In the genomic region with DNA sequence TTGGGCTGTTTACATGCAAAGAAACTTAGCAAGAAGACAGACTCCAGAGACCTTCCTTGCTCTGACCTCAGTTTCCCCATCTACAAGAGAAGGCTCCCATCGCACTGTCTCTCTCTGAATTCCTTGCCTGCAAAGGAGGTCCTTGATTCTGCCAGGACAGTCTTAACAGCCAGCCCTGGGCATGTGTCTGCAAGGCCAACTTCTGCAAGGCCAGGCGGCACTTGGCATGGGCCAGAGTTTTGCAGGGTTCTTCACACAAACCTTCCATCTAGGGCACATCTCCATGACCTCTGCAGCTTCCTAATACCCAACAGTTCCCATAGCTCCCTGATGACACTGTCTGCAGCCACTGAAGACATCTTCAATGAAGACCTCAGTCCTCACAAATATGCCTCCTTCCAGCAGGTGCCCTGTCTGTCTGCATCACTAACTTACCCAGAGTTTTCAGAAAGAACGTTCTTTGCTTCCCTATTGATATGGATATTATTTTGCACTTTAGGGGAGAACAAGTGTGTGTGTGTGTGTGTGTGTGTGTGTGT, we compare ENCODE assay signal across 16 mouse cellular contexts. TPM values are rescaled to one million over a fixed set of nuclear protein-coding genes. Genes with fewer than 3 reads are reported as not detected.
DNase-seq lines count a peak whose midpoint lies in the region; ATAC-seq and TF ChIP-seq lines count a peak whose summit lies in the region.
"Had no signal": no experiment of that assay in that cellular context is flagged by ENCODE, and none has a peak within 500 bp of the region (broad histone marks: within the 10 kb centered on the region; RNA-seq: fewer than 3 reads in every experiment).

No protein-coding gene starts in this region.

- DNase-seq in adrenal gland, adult (ENCODE audit: inconsistent age in 2 of 2, low spot score in 1 of 2), result peak; percentile 54 to 87
- DNase-seq in adrenal gland, postnatal 4 days (ENCODE audit: low spot score in 2 of 2), result no peak
- peak; percentile 3 for DNase-seq in hindbrain, postnatal 0 days (ENCODE audit: low spot score)
- DNase-seq in hindbrain, embryonic 14.5 days (ENCODE audit: low spot score), result no peak
- DNase-seq in ovary, postnatal 36 days (ENCODE audit: low spot score), result peak; percentile 46
- no peak for DNase-seq in ovary, postnatal 14 days (ENCODE audit: low spot score)
- DNase-seq: gastrocnemius, postnatal 14 days; liver, embryonic 13.5 days had no signal

- no peak overlapping the region for H3K9ac ChIP-seq in hindbrain, postnatal 0 days (replicated peaks; ENCODE audit: low read length)
- no peak overlapping the region for H3K9ac ChIP-seq in hindbrain, embryonic 14.5 days
- H3K9ac ChIP-seq in intestine, embryonic 15.5 days, result no peak overlapping the region
- no peak overlapping the region for H3K9ac ChIP-seq in heart, embryonic 11.5 days (ENCODE audit: low read depth, low read length)
- H3K9ac ChIP-seq: liver, embryonic 13.5 days; neural tube, embryonic 12.5 days had no signal

- WGBS in hindbrain, postnatal 0 days, result 61% methylated on average over 3 of the region's 3 CpGs
- 66% methylated on average over 3 of the region's 3 CpGs for WGBS in hindbrain, embryonic 14.5 days
- WGBS in intestine, embryonic 15.5 days, result 71% methylated on average over 3 of the region's 3 CpGs
- 64% methylated on average over 3 of the region's 3 CpGs for WGBS in heart, embryonic 11.5 days (ENCODE audit: insufficient replicate concordance)

- H3K36me3 ChIP-seq in hindbrain, postnatal 0 days (ENCODE audit: insufficient read depth, low read length), result no peaks in the 10 kb centered on the region
- no peaks in the 10 kb centered on the region for H3K36me3 ChIP-seq in hindbrain, embryonic 14.5 days (replicated peaks; ENCODE audit: control insufficient read depth, insufficient read depth)
- H3K36me3 ChIP-seq in intestine, embryonic 15.5 days, result no peaks in the 10 kb centered on the region
- H3K36me3 ChIP-seq in heart, embryonic 11.5 days (ENCODE audit: control insufficient read depth, insufficient read depth, low read length), result no peaks in the 10 kb centered on the region
- H3K36me3 ChIP-seq: hindbrain, embryonic 13.5 days; liver, embryonic 13.5 days; neural tube, embryonic 12.5 days had no signal

- no peak overlapping the region for H3K4me3 ChIP-seq in hindbrain, postnatal 0 days (ENCODE audit: low read length)
- H3K4me3 ChIP-seq in hindbrain, embryonic 14.5 days (replicated peaks; ENCODE audit: low read length), result no peak overlapping the region
- H3K4me3 ChIP-seq in intestine, embryonic 15.5 days (replicated peaks), result no peak overlapping the region
- H3K4me3 ChIP-seq in heart, embryonic 11.5 days (ENCODE audit: low read depth, low read length), result no peak overlapping the region
- H3K4me3 ChIP-seq: hindbrain, embryonic 13.5 days; liver, embryonic 13.5 days; neural tube, embryonic 12.5 days had no signal

- no peak overlapping the region for H3K27ac ChIP-seq in hindbrain, postnatal 0 days
- no peak overlapping the region for H3K27ac ChIP-seq in hindbrain, embryonic 14.5 days
- H3K27ac ChIP-seq in intestine, embryonic 15.5 days, result no peak overlapping the region
- H3K27ac ChIP-seq in heart, embryonic 11.5 days (ENCODE audit: low read depth, low read length), result no peak overlapping the region
- H3K27ac ChIP-seq: hindbrain, embryonic 13.5 days; liver, embryonic 13.5 days; neural tube, embryonic 12.5 days had no signal

- no peak for ATAC-seq in hindbrain, postnatal 0 days
- ATAC-seq in hindbrain, embryonic 14.5 days (ENCODE audit: low FRiP score), result no peak
- ATAC-seq in intestine, embryonic 15.5 days, result 0 out of 2 replicates have a peak, but pooled peaks have one; percentile 29
- ATAC-seq in heart, embryonic 11.5 days (replicated peaks; ENCODE audit: insufficient number of reproducible peaks, low FRiP score, low TSS enrichment), result no peak

- H3K9me3 ChIP-seq in hindbrain, postnatal 0 days (ENCODE audit: low read length), result no peaks in the 10 kb centered on the region
- no peaks in the 10 kb centered on the region for H3K9me3 ChIP-seq in hindbrain, embryonic 14.5 days (ENCODE audit: control insufficient read depth, low read length)
- no peaks in the 10 kb centered on the region for H3K9me3 ChIP-seq in intestine, embryonic 15.5 days
- no peaks in the 10 kb centered on the region for H3K9me3 ChIP-seq in heart, embryonic 11.5 days (replicated peaks; ENCODE audit: control insufficient read depth, low read length)
- H3K9me3 ChIP-seq: hindbrain, embryonic 13.5 days; liver, embryonic 13.5 days; neural tube, embryonic 12.5 days had no signal

- H3K4me1 ChIP-seq in hindbrain, postnatal 0 days (ENCODE audit: insufficient read depth, low read length), result no peaks in the 10 kb centered on the region
- no peaks in the 10 kb centered on the region; the same call in 1 of the 2 replicates for H3K4me1 ChIP-seq in hindbrain, embryonic 14.5 days (replicated peaks; ENCODE audit: control insufficient read depth, insufficient read depth, low read length)
- 0 out of 2 replicates have a peak, but pooled peaks cover 3% of the 10 kb centered on the region for H3K4me1 ChIP-seq in intestine, embryonic 15.5 days (replicated peaks)
- no peaks in the 10 kb centered on the region for H3K4me1 ChIP-seq in heart, embryonic 11.5 days (ENCODE audit: control insufficient read depth, insufficient read depth, low read length)
- H3K4me1 ChIP-seq: neural tube, embryonic 12.5 days had no signal

- no peaks in the 10 kb centered on the region for H3K27me3 ChIP-seq in hindbrain, postnatal 0 days (ENCODE audit: insufficient read depth, low read length)
- no peaks in the 10 kb centered on the region for H3K27me3 ChIP-seq in hindbrain, embryonic 14.5 days (ENCODE audit: control insufficient read depth, insufficient read depth, low read length)
- H3K27me3 ChIP-seq in intestine, embryonic 15.5 days (replicated peaks), result no peaks in the 10 kb centered on the region
- H3K27me3 ChIP-seq in heart, embryonic 11.5 days (ENCODE audit: control insufficient read depth, insufficient read depth, low read length), result 0 out of 2 replicates have a peak, but pooled peaks cover 2% of the 10 kb centered on the region
- H3K27me3 ChIP-seq: CH12.LX; liver, embryonic 13.5 days; neural tube, embryonic 12.5 days had no signal

- no peak for TF ChIP-seq CTCF in hindbrain, postnatal 0 days (IDR thresholded peaks at IDR 0.05; ENCODE audit: low read depth)

- no peak overlapping the region for H3K4me2 ChIP-seq in hindbrain, postnatal 0 days (ENCODE audit: low read depth, low read length)
- H3K4me2 ChIP-seq in hindbrain, embryonic 14.5 days (replicated peaks), result no peak overlapping the region
- H3K4me2 ChIP-seq in intestine, embryonic 15.5 days (replicated peaks), result no peak overlapping the region
- H3K4me2 ChIP-seq in heart, embryonic 11.5 days, result no peak overlapping the region

RNA-seq across cellular contexts. Expression of a gene that starts 43.7 kb away (rescaled TPM):
- 1 to 10 TPM in 1 of 2 experiments, not detected in 1; 4.7 TPM for total RNA-seq in adrenal gland, postnatal 4 days (2021)
- total RNA-seq in hindbrain, postnatal 0 days (2014; rRNA removed), result 0.04 TPM in 1 of 2 replicates, not detected in the other
- polyA plus RNA-seq in hindbrain, postnatal 0 days (2015; fragmentation: Nextera tagmentation; extraction: Ambion mirVana), result 0.20 and 0.24 TPM in 2 replicates
- 0.20 TPM in 1 of 2 replicates, not detected in the other for polyA plus RNA-seq in hindbrain, embryonic 14.5 days (2014; fragmentation: Nextera tagmentation; extraction: Ambion mirVana)
- polyA plus RNA-seq in intestine, embryonic 15.5 days (2015; fragmentation: Nextera tagmentation; extraction: Ambion mirVana), result 19.2 and 23.1 TPM in 2 replicates
- 0.33 TPM in 1 of 2 replicates, not detected in the other for polyA plus RNA-seq in heart, embryonic 11.5 days (2014; fragmentation: Nextera tagmentation; extraction: Ambion mirVana)
- total RNA-seq: gastrocnemius, postnatal 14 days; layer of hippocampus, adult 18-20 months had no signal
- polyA plus RNA-seq: heart, postnatal 0 days; limb, embryonic 11.5 days; neural tube, embryonic 12.5 days had no signal

Comparison
In these comparisons a context has a peak if more than half of its experiments do, and no peak if none do; other contexts are left out.
1. DNase-seq: peak in adrenal gland, adult (2 of 2), hindbrain, postnatal 0 days (single experiment) and ovary, postnatal 36 days (single experiment); none in adrenal gland, postnatal 4 days (0 of 2), hindbrain, embryonic 14.5 days (single experiment) and ovary, postnatal 14 days (single experiment).
2. RNA of a gene that starts 43.7 kb away (polyA plus RNA-seq): 19.2 to 23.1 TPM in intestine, embryonic 15.5 days; 0.33 TPM in heart, embryonic 11.5 days, 0.20 TPM in hindbrain, embryonic 14.5 days and 0.20 to 0.24 TPM in hindbrain, postnatal 0 days; every median in the first group is over 10 times any median in the second.